Mouse (Mus musculus): Measurements from ENCODE around the gene Gps2. TPM values are rescaled to one million over a fixed set of nuclear protein-coding genes. Genes with fewer than 3 reads are reported as not detected.

Gene Gps2
- polyA plus RNA-seq, 1 experiment: 23.6 TPM

GRCm38 (mm10) chr11:69933066-69933465 is 19.4 kb downstream of the Gps2 start:
- no peak overlapping the region for H3K4me3 ChIP-seq (ENCODE audit: insufficient read depth, low read depth, low read length)
- 0 out of 2 replicates have a peak, but pooled peaks cover 1% of the 10 kb centered on the region for H3K4me1 ChIP-seq (ENCODE audit: control insufficient read depth, insufficient read depth, insufficient read length, low read length)
- H3K27ac ChIP-seq (replicated peaks; ENCODE audit: low read depth, low read length): no peak overlapping the region

- no peak overlapping the region for H3K27ac ChIP-seq (replicated peaks; ENCODE audit: low read depth, low read length)
- peaks cover 6% of the 10 kb centered on the region; the same call in 1 of the 2 replicates for H3K4me1 ChIP-seq (ENCODE audit: control insufficient read depth, insufficient read depth, insufficient read length, low read length)
- no peak overlapping the region for H3K4me3 ChIP-seq (ENCODE audit: insufficient read depth, low read depth, low read length)
Measured at GRCm38 (mm10) chr11:69934169-69934568, 20.5 kb downstream of the Gps2 start.

- Histone ChIP-seq H3K27ac (replicated peaks; ENCODE audit: low read depth, low read length) (no peak overlapping the region), H3K4me1 (ENCODE audit: control insufficient read depth, insufficient read depth, insufficient read length, low read length) (peaks cover 10% of the 10 kb centered on the region), H3K4me3 (ENCODE audit: insufficient read depth, low read depth, low read length) (no peak overlapping the region)
Measured at GRCm38 (mm10) chr11:69934681-69935080, 21.0 kb downstream of the Gps2 start.

GRCm38 (mm10) chr11:69935137-69935879 is 21.6 kb downstream of the Gps2 start, which contains the start of gene Ybx2:
TSS of gene Ybx2 (plus strand) at chr11:69935796.
- Histone ChIP-seq H3K4me3 (ENCODE audit: insufficient read depth, low read depth, low read length) (peak within 1 kb of the TSS; percentile 46), H3K27ac (replicated peaks; ENCODE audit: low read depth, low read length) (peak within 1 kb of the TSS; percentile 47), H3K4me1 (ENCODE audit: control insufficient read depth, insufficient read depth, insufficient read length, low read length) (peaks cover 12% of the 10 kb centered on the region)

- H3K4me1 ChIP-seq (ENCODE audit: control insufficient read depth, insufficient read depth, insufficient read length, low read length): peaks cover 12% of the 10 kb centered on the region
- peak overlapping the region; percentile 46 for H3K4me3 ChIP-seq (ENCODE audit: insufficient read depth, low read depth, low read length)
- peak overlapping the region; percentile 47; the same call in 1 of the 2 replicates for H3K27ac ChIP-seq (replicated peaks; ENCODE audit: low read depth, low read length)
Measured at GRCm38 (mm10) chr11:69936156-69936555, 22.5 kb downstream of the Gps2 start.

- peak overlapping the region; percentile 46 for H3K4me3 ChIP-seq (ENCODE audit: insufficient read depth, low read depth, low read length)
- peak overlapping the region; percentile 47 for H3K27ac ChIP-seq (replicated peaks; ENCODE audit: low read depth, low read length)
- H3K4me1 ChIP-seq (ENCODE audit: control insufficient read depth, insufficient read depth, insufficient read length, low read length): peaks cover 12% of the 10 kb centered on the region
Measured at GRCm38 (mm10) chr11:69936714-69937347, 23.1 kb downstream of the Gps2 start.

- Histone ChIP-seq H3K4me3 (ENCODE audit: insufficient read depth, low read depth, low read length) (0 out of 2 replicates have a peak overlapping the region, but pooled peaks have one; percentile 46), H3K4me1 (ENCODE audit: control insufficient read depth, insufficient read depth, insufficient read length, low read length) (peaks cover 12% of the 10 kb centered on the region), H3K27ac (replicated peaks; ENCODE audit: low read depth, low read length) (peak overlapping the region; percentile 88)
Measured at GRCm38 (mm10) chr11:69937385-69937784, 23.7 kb downstream of the Gps2 start.

GRCm38 (mm10) chr11:69937834-69938233 is 24.1 kb downstream of the Gps2 start:
- Histone ChIP-seq H3K4me3 (ENCODE audit: insufficient read depth, low read depth, low read length) (no peak overlapping the region), H3K27ac (replicated peaks; ENCODE audit: low read depth, low read length) (peak overlapping the region; percentile 88), H3K4me1 (ENCODE audit: control insufficient read depth, insufficient read depth, insufficient read length, low read length) (peaks cover 12% of the 10 kb centered on the region)

GRCm38 (mm10) chr11:69938401-69938979 is 24.8 kb downstream of the Gps2 start:
- Histone ChIP-seq H3K27ac (replicated peaks; ENCODE audit: low read depth, low read length) (peak overlapping the region; percentile 88), H3K4me3 (ENCODE audit: insufficient read depth, low read depth, low read length) (no peak overlapping the region), H3K4me1 (ENCODE audit: control insufficient read depth, insufficient read depth, insufficient read length, low read length) (peaks cover 12% of the 10 kb centered on the region)

- peak overlapping the region; percentile 72 for H3K27ac ChIP-seq (replicated peaks; ENCODE audit: low read depth, low read length)
- H3K4me1 ChIP-seq (ENCODE audit: control insufficient read depth, insufficient read depth, insufficient read length, low read length): peaks cover 12% of the 10 kb centered on the region
- no peak overlapping the region for H3K4me3 ChIP-seq (ENCODE audit: insufficient read depth, low read depth, low read length)
Measured at GRCm38 (mm10) chr11:69939181-69939580, 25.5 kb downstream of the Gps2 start.

- Histone ChIP-seq H3K4me1 (ENCODE audit: control insufficient read depth, insufficient read depth, insufficient read length, low read length) (peaks cover 15% of the 10 kb centered on the region), H3K27ac (replicated peaks; ENCODE audit: low read depth, low read length) (peak overlapping the region; percentile 72), H3K4me3 (ENCODE audit: insufficient read depth, low read depth, low read length) (no peak overlapping the region)
Measured at GRCm38 (mm10) chr11:69939731-69940130, 26.0 kb downstream of the Gps2 start.

GRCm38 (mm10) chr11:69940962-69941361 is 27.3 kb downstream of the Gps2 start:
- Histone ChIP-seq H3K4me3 (ENCODE audit: insufficient read depth, low read depth, low read length) (no peak overlapping the region), H3K4me1 (ENCODE audit: control insufficient read depth, insufficient read depth, insufficient read length, low read length) (peaks cover 24% of the 10 kb centered on the region), H3K27ac (replicated peaks; ENCODE audit: low read depth, low read length) (no peak overlapping the region)

GRCm38 (mm10) chr11:69945216-69945615 is 31.5 kb downstream of the Gps2 start:
- Histone ChIP-seq H3K4me1 (ENCODE audit: control insufficient read depth, insufficient read depth, insufficient read length, low read length) (peaks cover 11% of the 10 kb centered on the region; the same call in 1 of the 2 replicates), H3K4me3 (ENCODE audit: insufficient read depth, low read depth, low read length) (peak overlapping the region; percentile 77), H3K27ac (replicated peaks; ENCODE audit: low read depth, low read length) (peak overlapping the region; percentile 92)

GRCm38 (mm10) chr11:69945997-69946891 is 32.6 kb downstream of the Gps2 start:
- Histone ChIP-seq H3K4me3 (ENCODE audit: insufficient read depth, low read depth, low read length) (peak overlapping the region; percentile 77), H3K4me1 (ENCODE audit: control insufficient read depth, insufficient read depth, insufficient read length, low read length) (peaks cover 11% of the 10 kb centered on the region; the same call in 1 of the 2 replicates), H3K27ac (replicated peaks; ENCODE audit: low read depth, low read length) (peak overlapping the region; percentile 92)

Measured in brown adipose tissue, adult 24 weeks (tissue).